Mouse (Mus musculus): ENCODE data around the gene Clec4f.

The Clec4f gene

GRCm38 (mm10) chr6:83656087-83656486 lies at the start of gene Clec4f:
Gene Clec4f, minus strand, starts transcription at chr6:83656187.
- CTCF ChIA-PET = no interaction called here

- CTCF ChIA-PET = no interaction called here
Measured at GRCm38 (mm10) chr6:83704701-83705100, 48.7 kb upstream of the Clec4f start.

GRCm38 (mm10) chr6:83704294-83704693 lies 48.3 kb upstream of the Clec4f start:
- CTCF ChIA-PET = no interaction called here

GRCm38 (mm10) chr6:83703722-83704078 lies 47.7 kb upstream of the Clec4f start:
- CTCF ChIA-PET = no interaction called here

- CTCF ChIA-PET = interaction anchor here (2.0 kb wide), 1 partner anchor 16 kb away, joined by 11 read pairs; no protein-coding TSS in a partner anchor
Measured at GRCm38 (mm10) chr6:83703000-83703721, 47.2 kb upstream of the Clec4f start.

GRCm38 (mm10) chr6:83702146-83702999 lies 46.4 kb upstream of the Clec4f start:
- CTCF ChIA-PET = interaction anchor here (2.0 kb wide), 1 partner anchor 17 kb away, joined by 11 read pairs; no protein-coding TSS in a partner anchor

- CTCF ChIA-PET = interaction anchor here (2.0 kb wide), 1 partner anchor 18 kb away, joined by 11 read pairs; no protein-coding TSS in a partner anchor
Measured at GRCm38 (mm10) chr6:83701001-83701400, 45.0 kb upstream of the Clec4f start.

GRCm38 (mm10) chr6:83699971-83700370 lies 44.0 kb upstream of the Clec4f start:
- CTCF ChIA-PET = no interaction called here

- CTCF ChIA-PET = interaction anchor here (0.7 kb wide), 1 partner anchor 21 kb away, joined by 15 read pairs; no protein-coding TSS in a partner anchor
Measured at GRCm38 (mm10) chr6:83697932-83698331, 41.9 kb upstream of the Clec4f start.

- CTCF ChIA-PET = interaction anchor here (0.5 kb wide), 1 partner anchor 253 kb away, joined by 10 read pairs; no protein-coding TSS in a partner anchor
Measured at GRCm38 (mm10) chr6:83696684-83697083, 40.7 kb upstream of the Clec4f start.

GRCm38 (mm10) chr6:83695731-83696130 lies 39.7 kb upstream of the Clec4f start:
- CTCF ChIA-PET = no interaction called here

GRCm38 (mm10) chr6:83693835-83694234 lies 37.8 kb upstream of the Clec4f start:
- CTCF ChIA-PET = interaction anchor here (0.6 to 0.8 kb wide), 2 partner anchors 36 to 111 kb away, joined by 4 to 6 read pairs; no protein-coding TSS in a partner anchor

- CTCF ChIA-PET = interaction anchor here (0.7 kb wide), 1 partner anchor 131 kb away, joined by 5 read pairs; no protein-coding TSS in a partner anchor
Measured at GRCm38 (mm10) chr6:83692962-83693361, 37.0 kb upstream of the Clec4f start.

GRCm38 (mm10) chr6:83690936-83691335 lies 34.9 kb upstream of the Clec4f start:
- CTCF ChIA-PET = no interaction called here

GRCm38 (mm10) chr6:83690277-83690676 lies 34.3 kb upstream of the Clec4f start:
- CTCF ChIA-PET = no interaction called here

- CTCF ChIA-PET = no interaction called here
Measured at GRCm38 (mm10) chr6:83689374-83689773, 33.4 kb upstream of the Clec4f start.

- CTCF ChIA-PET = no interaction called here
Measured at GRCm38 (mm10) chr6:83677757-83678156, 21.8 kb upstream of the Clec4f start, which contains the start of gene Cd207. Gene Cd207, minus strand, starts transcription at chr6:83677857.

- CTCF ChIA-PET = interaction anchor here (0.6 to 0.7 kb wide), 2 partner anchors 10 to 252 kb away, joined by 4 read pairs; no protein-coding TSS in a partner anchor
Measured at GRCm38 (mm10) chr6:83673395-83673794, 17.4 kb upstream of the Clec4f start.

GRCm38 (mm10) chr6:83665009-83665408 lies 9.0 kb upstream of the Clec4f start:
- CTCF ChIA-PET = no interaction called here

GRCm38 (mm10) chr6:83660821-83661220 lies 4.8 kb upstream of the Clec4f start:
- CTCF ChIA-PET = no interaction called here

- CTCF ChIA-PET = no interaction called here
Measured at GRCm38 (mm10) chr6:83646715-83647114, 9.3 kb downstream of the Clec4f start.

GRCm38 (mm10) chr6:83635329-83635728 lies 20.7 kb downstream of the Clec4f start:
- CTCF ChIA-PET = no interaction called here

All from spleen, embryonic (tissue).